Mouse (Mus musculus) brain, embryonic 18.5 days (tissue): ENCODE measurements around the gene Ccdc82.

ENCODE experiments used
- DNase-seq: peaks from one replicate; pipeline ENCODE4 v3.0.0-alpha.2; 2012; ENCODE audit warnings: low read depth, low spot score

Ccdc82 gene

GRCm38 (mm10) chr9:13246815-13247638, at the start of gene Ccdc82:
TSS of gene Ccdc82 (plus strand) at chr9:13246955.
- DNase-seq: peak; percentile 73

GRCm38 (mm10) chr9:13200079-13200478, 46.7 kb upstream of the Ccdc82 start:
- DNase-seq: no peak

- no peak for DNase-seq
Observed at GRCm38 (mm10) chr9:13203109-13203508, 43.6 kb upstream of the Ccdc82 start.

GRCm38 (mm10) chr9:13203681-13204080, 43.1 kb upstream of the Ccdc82 start:
- DNase-seq: no peak

- no peak for DNase-seq
Observed at GRCm38 (mm10) chr9:13206369-13206768, 40.4 kb upstream of the Ccdc82 start.

GRCm38 (mm10) chr9:13225872-13226271, 20.9 kb upstream of the Ccdc82 start:
- DNase-seq: no peak

- no peak for DNase-seq
Observed at GRCm38 (mm10) chr9:13230553-13230952, 16.2 kb upstream of the Ccdc82 start.

GRCm38 (mm10) chr9:13231545-13232216, 15.1 kb upstream of the Ccdc82 start:
- DNase-seq: peak; percentile 36

GRCm38 (mm10) chr9:13242321-13242720, 4.4 kb upstream of the Ccdc82 start:
- DNase-seq: peak; percentile 10

- no peak for DNase-seq
Observed at GRCm38 (mm10) chr9:13245481-13245880, 1.3 kb upstream of the Ccdc82 start, which contains the start of gene Jrkl. TSS of gene Jrkl (minus strand) at chr9:13245829.

GRCm38 (mm10) chr9:13248104-13248503, 1.3 kb downstream of the Ccdc82 start:
- DNase-seq: no peak

GRCm38 (mm10) chr9:13251251-13251650, 4.5 kb downstream of the Ccdc82 start:
- no peak for DNase-seq

GRCm38 (mm10) chr9:13256726-13257125, 10.0 kb downstream of the Ccdc82 start:
- no peak for DNase-seq

- DNase-seq: no peak
Observed at GRCm38 (mm10) chr9:13258173-13258572, 11.4 kb downstream of the Ccdc82 start.

- no peak for DNase-seq
Observed at GRCm38 (mm10) chr9:13260980-13261379, 14.2 kb downstream of the Ccdc82 start.

- no peak for DNase-seq
Observed at GRCm38 (mm10) chr9:13273219-13273618, 26.5 kb downstream of the Ccdc82 start.

- DNase-seq: no peak
Observed at GRCm38 (mm10) chr9:13287482-13287881, 40.7 kb downstream of the Ccdc82 start.

- peak; percentile 66 for DNase-seq
Observed at GRCm38 (mm10) chr9:13296274-13297121, 49.7 kb downstream of the Ccdc82 start.

- no peak for DNase-seq
Observed at GRCm38 (mm10) chr9:13297122-13297667, 50.4 kb downstream of the Ccdc82 start.

- peak; percentile 55 for DNase-seq
Observed at GRCm38 (mm10) chr9:13297668-13298512, 51.1 kb downstream of the Ccdc82 start, which contains the start of gene Maml2. TSS of gene Maml2 (plus strand) at chr9:13297957.

GRCm38 (mm10) chr9:13298513-13298878, 51.7 kb downstream of the Ccdc82 start:
- no peak for DNase-seq
